Mouse (Mus musculus): ENCODE data around the gene Rab31. TPM values are rescaled to one million over a fixed set of nuclear protein-coding genes. Genes with fewer than 3 reads are reported as not detected.
"Not testable (repeated sequence)": the region's sequence is repeated elsewhere in the genome, so short reads cannot be mapped to it uniquely, and the experiment has no call there.

Rab31 gene
- total and polyA plus RNA-seq, 3 experiments, result 0.79 to 2.8 (median 1.2) TPM

DNA sequence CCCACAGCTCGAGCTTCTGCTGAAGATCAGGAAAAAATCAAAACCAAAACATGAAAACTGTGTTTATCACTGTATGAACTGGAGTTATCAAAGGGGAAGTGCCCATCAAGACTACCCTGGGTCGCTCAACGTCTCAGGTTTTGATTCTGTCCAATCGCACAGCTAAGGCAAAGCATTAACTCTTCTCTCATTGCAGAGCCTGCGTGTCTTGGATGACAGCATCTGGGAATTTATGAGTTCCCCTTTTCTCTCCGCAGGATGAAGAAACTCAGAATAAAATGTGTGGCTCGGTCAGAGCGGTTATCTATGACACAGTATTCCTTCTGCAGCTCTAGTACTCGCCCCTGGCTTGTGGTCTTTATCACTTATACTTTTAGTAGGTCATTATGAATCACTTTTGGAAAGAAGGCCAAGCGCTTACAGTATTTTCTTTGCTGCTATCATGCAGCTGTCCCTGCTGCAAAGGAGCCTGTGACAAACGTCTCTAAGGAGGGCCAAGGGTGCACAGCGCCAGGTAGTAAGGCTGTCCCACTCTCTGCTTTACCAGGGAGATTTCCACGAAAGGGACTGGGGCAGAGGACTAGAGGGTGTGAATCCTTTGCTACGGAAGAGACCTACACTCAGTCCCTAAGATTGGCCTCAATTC lies 136.7 kb downstream of the Rab31 start:
- dilution Hi-C loops (cut with MboI; ENCODE audit: extremely low pct_ligation_motif_present, extremely low pct_unique_long_range_greater_than_20kb, low sequenced_read_pairs) (no loop called here), in situ Hi-C loops (cut with MboI; ENCODE audit: low pct_ligation_motif_present, low pct_unique_long_range_greater_than_20kb, low sequenced_read_pairs) (no loop called here)
- no peaks in the 10 kb centered on the region for H3K36me3 ChIP-seq (replicated peaks in 1 of 2; ENCODE audit: control insufficient read depth in 1 of 2, insufficient read depth in 1 of 2, low read length in 1 of 2)
- H3K9me3 ChIP-seq (replicated peaks; ENCODE audit: low read length), result no peaks in the 10 kb centered on the region
- no peak overlapping the region for H3K9ac ChIP-seq (ENCODE audit: insufficient read depth, low read depth)
- no peak overlapping the region for H3K4me3 ChIP-seq (replicated peaks in 1 of 3; ENCODE audit: low read depth in 2 of 3, low read length in 2 of 3, poor library complexity in 1 of 3)
- peaks cover 1% of the 10 kb centered on the region for H3K27me3 ChIP-seq (replicated peaks)
- H3K4me1 ChIP-seq (ENCODE audit: control insufficient read depth in 1 of 2, insufficient read depth in 2 of 2), result peaks cover 0 to 5% of the 10 kb centered on the region in 2 experiments; a peak in 2 of 4 replicates
- no peak overlapping the region; the same call in 1 of the 2 replicates for H3K4me2 ChIP-seq (ENCODE audit: insufficient read depth, low read depth, poor library complexity, severe bottlenecking)
- TF ChIP-seq SIN3A (IDR thresholded peaks at IDR 0.05; ENCODE audit: low read length) (no peak), RAD21 (IDR thresholded peaks at IDR 0.05; ENCODE audit: low read depth, low read length) (no peak), MXI1 (IDR thresholded peaks at IDR 0.05; ENCODE audit: low read depth, low read length) (no peak), POLR2A (IDR thresholded peaks at IDR 0.05; ENCODE audit: low read depth, low read length) (no peak), RCOR1 (conservative IDR thresholded peaks at IDR 0.05; ENCODE audit: low read depth, low read length) (no peak), MAX (IDR thresholded peaks at IDR 0.05; ENCODE audit: low read length) (no peak), UBTF (IDR thresholded peaks at IDR 0.05; ENCODE audit: low read depth, low read length) (no peak), NRF1 (IDR thresholded peaks at IDR 0.05; ENCODE audit: low read depth, low read length) (no peak), USF1 (IDR thresholded peaks at IDR 0.05; ENCODE audit: low read depth, low read length) (no peak)
- no peak for DNase-seq (ENCODE audit: extremely low read depth)
- no peaks in the 10 kb centered on the region for H3K79me2 ChIP-seq (replicated peaks; ENCODE audit: control insufficient read depth, extremely low read depth, insufficient read depth, poor library complexity, severe bottlenecking)
- H3K27ac ChIP-seq (ENCODE audit: insufficient read depth, low read depth), result no peak overlapping the region

DNA sequence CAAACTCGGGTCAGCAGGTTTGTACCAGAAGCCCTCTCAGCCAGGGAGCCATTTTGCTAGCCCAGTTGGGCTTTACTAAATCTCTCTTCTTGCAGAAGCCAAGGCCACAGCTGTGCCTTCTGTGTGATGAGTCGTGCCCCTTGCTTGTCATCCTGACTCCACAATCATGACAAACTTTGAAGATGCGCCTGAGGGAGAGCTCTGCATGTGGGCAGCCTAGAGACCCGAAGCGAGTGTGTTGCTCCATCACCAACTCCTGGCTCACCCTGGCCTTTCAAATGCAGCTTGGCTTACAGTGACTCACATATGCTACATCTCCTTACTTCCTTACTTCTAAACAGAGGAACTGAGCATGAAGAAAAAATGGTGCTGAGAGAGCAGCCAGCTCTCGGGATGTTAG lies 142.6 kb downstream of the Rab31 start:
- no peak overlapping the region for H3K27ac ChIP-seq (ENCODE audit: insufficient read depth, low read depth)
- no peak overlapping the region for H3K4me2 ChIP-seq (ENCODE audit: insufficient read depth, low read depth, poor library complexity, severe bottlenecking)
- peaks cover 1% of the 10 kb centered on the region for H3K27me3 ChIP-seq (replicated peaks)
- no peak for DNase-seq (ENCODE audit: extremely low read depth)
- in situ Hi-C loops (cut with MboI; ENCODE audit: low pct_ligation_motif_present, low pct_unique_long_range_greater_than_20kb, low sequenced_read_pairs) (no loop called here), dilution Hi-C loops (cut with MboI; ENCODE audit: extremely low pct_ligation_motif_present, extremely low pct_unique_long_range_greater_than_20kb, low sequenced_read_pairs) (no loop called here)
- H3K36me3 ChIP-seq (replicated peaks in 1 of 2; ENCODE audit: control insufficient read depth in 1 of 2, insufficient read depth in 1 of 2, low read length in 1 of 2), result no peaks in the 10 kb centered on the region
- TF ChIP-seq USF1 (IDR thresholded peaks at IDR 0.05; ENCODE audit: low read depth, low read length) (no peak), MYC (IDR thresholded peaks at IDR 0.05; ENCODE audit: low read depth, low read length) (no peak), SIN3A (IDR thresholded peaks at IDR 0.05; ENCODE audit: low read length) (no peak), SMC3 (IDR thresholded peaks at IDR 0.05; ENCODE audit: low read depth, low read length) (no peak), ZNF384 (IDR thresholded peaks at IDR 0.05; ENCODE audit: low read depth, low read length) (no peak), ZKSCAN1 (IDR thresholded peaks at IDR 0.05; ENCODE audit: borderline replicate concordance, low read depth, low read length) (no peak), POLR2AphosphoS2 (IDR thresholded peaks at IDR 0.05; ENCODE audit: low read depth, low read length) (no peak)
- no peak overlapping the region for H3K4me3 ChIP-seq (replicated peaks in 1 of 3; ENCODE audit: low read depth in 2 of 3, low read length in 2 of 3, poor library complexity in 1 of 3)
- H3K9ac ChIP-seq (ENCODE audit: insufficient read depth, low read depth), result no peak overlapping the region
- no peaks in the 10 kb centered on the region for H3K9me3 ChIP-seq (replicated peaks; ENCODE audit: low read length)
- H3K4me1 ChIP-seq (ENCODE audit: control insufficient read depth in 1 of 2, insufficient read depth in 2 of 2), result peaks cover 0 to 7% of the 10 kb centered on the region in 2 experiments; a peak in 2 of 4 replicates
- no peaks in the 10 kb centered on the region for H3K79me2 ChIP-seq (replicated peaks; ENCODE audit: control insufficient read depth, extremely low read depth, insufficient read depth, poor library complexity, severe bottlenecking)

DNA sequence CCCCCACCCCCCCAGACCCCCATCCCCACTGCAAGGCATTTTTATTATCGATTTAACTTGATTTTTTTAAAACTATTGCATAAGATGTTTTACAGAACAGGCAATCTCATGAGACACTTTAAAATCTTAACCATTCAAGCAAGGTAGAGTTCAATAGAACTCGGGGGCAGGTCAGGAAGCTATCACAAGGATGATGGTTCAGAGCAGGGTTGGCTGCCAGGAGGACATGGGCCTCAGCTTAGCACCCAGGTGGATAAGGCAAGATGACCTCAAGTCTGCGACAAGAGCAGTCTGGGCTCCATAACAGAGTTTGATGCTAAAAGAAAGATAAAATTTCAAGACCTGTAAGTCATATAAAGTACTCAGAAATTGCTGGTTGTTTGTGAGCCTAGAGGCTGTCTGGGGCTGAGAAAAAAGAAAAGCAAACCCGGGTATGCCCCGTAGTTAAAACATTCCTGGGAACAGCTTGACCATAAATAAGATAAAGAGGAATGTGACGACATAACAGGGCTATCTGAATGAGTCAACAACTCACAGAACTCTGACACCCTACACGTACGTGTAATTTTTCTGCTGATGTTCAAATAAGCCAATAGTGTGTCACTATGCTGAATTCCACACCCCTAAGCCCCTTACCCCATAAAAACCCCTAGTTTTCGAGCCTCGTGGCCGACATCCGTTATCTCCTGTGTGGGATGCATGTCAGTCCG lies 143.6 kb downstream of the Rab31 start:
- not testable (repeated sequence) for H3K4me3 ChIP-seq (replicated peaks in 1 of 3; ENCODE audit: low read depth in 2 of 3, low read length in 2 of 3, poor library complexity in 1 of 3)

More for the DNA sequence above, 143.6 kb downstream of the Rab31 start:
- H3K9ac ChIP-seq (ENCODE audit: insufficient read depth, low read depth); H3K27me3 ChIP-seq (replicated peaks); H3K4me2 ChIP-seq (ENCODE audit: insufficient read depth, low read depth, poor library complexity, severe bottlenecking); H3K27ac ChIP-seq (ENCODE audit: insufficient read depth, low read depth); dilution Hi-C loops (cut with MboI; ENCODE audit: extremely low pct_ligation_motif_present, extremely low pct_unique_long_range_greater_than_20kb, low sequenced_read_pairs); H3K79me2 ChIP-seq (replicated peaks; ENCODE audit: control insufficient read depth, extremely low read depth, insufficient read depth, poor library complexity, severe bottlenecking); H3K4me1 ChIP-seq (ENCODE audit: control insufficient read depth in 1 of 2, insufficient read depth in 2 of 2); DNase-seq (ENCODE audit: extremely low read depth); in situ Hi-C loops (cut with MboI; ENCODE audit: low pct_ligation_motif_present, low pct_unique_long_range_greater_than_20kb, low sequenced_read_pairs); H3K36me3 ChIP-seq (replicated peaks in 1 of 2; ENCODE audit: control insufficient read depth in 1 of 2, insufficient read depth in 1 of 2, low read length in 1 of 2); H3K9me3 ChIP-seq (replicated peaks; ENCODE audit: low read length): not testable (repeated sequence)

All from CH12.LX (cell line).